Mouse (Mus musculus) ovary, adult 18-20 months (tissue): ENCODE data around the gene Foxs1.
A peak's percentile ranks its signal among the peaks of the same experiment; 100 is the strongest.

Experiments
- DNase-seq: peaks from one replicate; pipeline ENCODE4 v3.0.0; 2022; ENCODE audit warnings: low spot score, mixed read lengths

Foxs1 gene

GRCm38 (mm10) chr2:152933048-152933447 is at the start of gene Foxs1:
Foxs1 (minus strand) TSS chr2:152933208.
- peak; percentile 52 for DNase-seq

DNA sequence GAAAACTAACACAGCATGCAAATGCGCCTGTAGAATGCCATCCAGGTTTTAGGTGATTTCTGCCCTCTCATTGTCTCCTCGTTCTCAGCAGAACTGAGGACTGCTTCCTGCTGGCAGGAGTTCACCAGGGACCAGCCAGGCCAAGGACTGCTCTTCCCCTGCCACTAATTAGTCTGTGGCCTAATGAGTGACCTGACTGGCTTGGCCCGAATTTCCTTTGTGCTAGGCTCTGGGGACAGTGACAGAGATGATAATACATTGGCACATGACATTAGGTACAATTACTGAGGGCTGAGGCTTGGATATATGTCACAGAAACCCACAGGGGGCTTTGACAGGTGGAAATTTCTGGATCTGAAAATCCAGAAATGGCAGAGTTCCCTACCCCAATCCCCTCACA is 44.0 kb upstream of the Foxs1 start:
- no peak for DNase-seq

DNA sequence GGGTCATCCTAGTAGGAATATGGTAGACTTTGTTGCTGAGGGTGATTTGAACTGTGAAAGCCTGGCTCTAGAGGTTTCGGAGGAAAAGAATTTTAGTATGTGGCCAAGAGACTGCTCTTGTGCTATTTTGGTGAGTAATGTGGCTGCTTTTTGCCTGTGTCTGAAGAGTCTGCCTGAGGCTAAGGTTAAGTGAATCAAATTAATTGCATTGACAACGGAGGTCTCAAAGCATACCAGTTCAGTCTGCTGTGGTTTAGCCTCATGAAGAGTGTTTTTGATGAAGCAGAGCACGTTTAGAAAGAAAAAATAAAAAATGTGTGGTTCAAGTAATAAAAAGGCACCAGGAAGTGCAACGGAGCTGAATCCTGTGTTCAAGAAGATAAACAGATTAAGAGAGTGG is 32.5 kb upstream of the Foxs1 start:
- no peak for DNase-seq

- peak; percentile 65 for DNase-seq
These were observed 29.2 kb upstream of the Foxs1 start, which contains the start of gene Ttll9 for GRCm38 (mm10) chr2:152962091-152962793. Ttll9 (plus strand) TSS chr2:152962485.

DNA sequence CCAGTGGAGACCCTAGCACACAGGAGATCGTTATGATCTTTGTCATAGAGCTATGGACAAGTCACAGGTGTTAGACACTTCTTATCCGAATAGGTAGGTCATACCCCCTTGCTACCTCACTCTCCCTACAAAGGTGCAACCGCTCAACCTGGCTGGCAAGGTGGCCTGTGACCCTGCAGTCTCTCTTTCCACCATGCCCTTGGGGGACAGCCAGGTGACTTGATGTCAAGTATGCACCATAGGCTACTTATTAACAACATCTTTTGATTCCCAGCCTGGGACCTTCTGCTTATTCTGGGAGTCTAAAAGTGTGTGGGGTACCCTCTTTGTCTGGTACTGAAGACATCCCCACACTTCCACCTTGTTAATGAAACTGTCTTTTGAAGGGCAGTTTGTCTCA is 25.1 kb upstream of the Foxs1 start:
- no peak for DNase-seq

DNA sequence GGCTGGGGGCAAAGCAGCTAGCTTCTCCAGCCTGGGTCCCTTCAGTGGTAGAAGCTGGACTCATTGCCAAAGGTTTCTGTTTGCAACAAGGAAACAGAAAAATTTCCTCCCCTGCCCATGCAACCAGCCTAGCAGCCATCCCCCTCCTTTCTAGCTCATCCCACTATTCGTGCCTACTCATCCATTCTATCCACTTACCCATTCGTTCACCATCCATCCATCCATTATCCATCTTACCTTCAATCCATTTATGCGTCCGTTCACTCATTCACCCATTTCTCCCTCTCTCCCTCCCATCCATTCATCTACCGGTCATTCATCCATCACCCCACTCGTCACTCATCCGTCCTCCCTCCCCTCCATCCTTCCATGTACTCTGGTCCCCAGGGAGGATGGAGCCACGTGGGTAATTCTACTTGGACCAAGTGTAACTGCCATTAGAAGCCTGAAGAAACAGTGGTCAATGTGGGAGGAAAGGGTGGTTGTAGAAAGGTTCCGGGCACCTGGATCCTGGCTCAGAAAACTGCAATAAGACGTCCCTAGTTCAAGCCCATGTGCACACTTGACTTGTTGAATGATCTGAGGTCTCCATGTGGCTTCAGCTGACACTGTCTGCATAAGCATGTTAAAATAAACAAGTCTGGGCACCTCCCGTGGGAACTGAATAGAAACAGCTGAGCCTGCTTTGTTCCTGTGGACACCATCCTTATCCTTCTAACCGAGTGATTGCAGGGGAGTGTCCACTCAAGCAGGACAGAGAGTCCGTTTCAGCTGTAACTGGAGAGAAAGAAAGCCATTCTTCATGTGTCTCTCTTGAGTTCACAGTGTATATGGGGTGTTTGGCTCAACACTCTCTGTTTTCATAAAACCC is 19.1 kb upstream of the Foxs1 start:
- DNase-seq = no peak

DNA sequence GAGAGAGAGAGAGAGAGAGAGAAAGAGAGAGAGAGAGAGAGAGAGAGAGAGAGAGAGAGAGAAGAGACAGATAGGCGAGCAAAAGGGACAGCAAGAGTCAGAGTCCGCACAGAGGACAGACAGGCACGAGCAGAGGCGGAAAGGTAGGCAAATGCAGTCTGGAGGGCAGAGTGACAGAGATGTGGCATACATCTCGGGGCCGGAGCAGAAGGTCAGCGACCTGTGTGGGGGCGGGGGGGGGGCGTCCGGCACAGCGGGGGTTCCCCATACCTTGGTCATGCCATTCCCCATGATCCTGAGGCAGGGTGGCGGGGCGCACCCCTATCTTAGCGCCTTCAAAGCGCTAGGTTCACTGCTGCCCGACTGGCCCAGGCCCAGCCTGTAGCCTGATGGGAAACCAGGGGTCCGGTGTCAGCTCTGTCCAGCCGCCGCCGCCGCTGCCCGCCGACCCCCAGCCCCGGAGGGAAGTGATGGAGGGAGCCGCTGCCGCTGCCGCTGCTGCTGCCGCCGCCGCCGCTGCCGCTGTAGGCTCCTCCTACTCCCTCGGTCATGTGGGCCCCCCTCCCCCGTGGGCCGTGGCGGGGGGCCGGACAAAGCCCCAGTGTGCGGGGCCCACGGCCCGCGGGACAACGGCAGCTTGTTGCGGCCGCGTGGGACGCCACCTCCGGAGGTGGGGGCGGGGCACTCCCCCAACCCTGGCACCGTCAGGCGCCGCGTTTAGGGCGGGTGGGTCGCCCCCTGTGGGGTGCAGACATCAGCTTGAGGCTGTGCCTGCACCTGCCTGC is 18.2 kb upstream of the Foxs1 start, which contains the start of gene Dusp15:
Dusp15 (minus strand) TSS at position 634 of the 785 bp plus-strand sequence.
- DNase-seq = no peak

DNA sequence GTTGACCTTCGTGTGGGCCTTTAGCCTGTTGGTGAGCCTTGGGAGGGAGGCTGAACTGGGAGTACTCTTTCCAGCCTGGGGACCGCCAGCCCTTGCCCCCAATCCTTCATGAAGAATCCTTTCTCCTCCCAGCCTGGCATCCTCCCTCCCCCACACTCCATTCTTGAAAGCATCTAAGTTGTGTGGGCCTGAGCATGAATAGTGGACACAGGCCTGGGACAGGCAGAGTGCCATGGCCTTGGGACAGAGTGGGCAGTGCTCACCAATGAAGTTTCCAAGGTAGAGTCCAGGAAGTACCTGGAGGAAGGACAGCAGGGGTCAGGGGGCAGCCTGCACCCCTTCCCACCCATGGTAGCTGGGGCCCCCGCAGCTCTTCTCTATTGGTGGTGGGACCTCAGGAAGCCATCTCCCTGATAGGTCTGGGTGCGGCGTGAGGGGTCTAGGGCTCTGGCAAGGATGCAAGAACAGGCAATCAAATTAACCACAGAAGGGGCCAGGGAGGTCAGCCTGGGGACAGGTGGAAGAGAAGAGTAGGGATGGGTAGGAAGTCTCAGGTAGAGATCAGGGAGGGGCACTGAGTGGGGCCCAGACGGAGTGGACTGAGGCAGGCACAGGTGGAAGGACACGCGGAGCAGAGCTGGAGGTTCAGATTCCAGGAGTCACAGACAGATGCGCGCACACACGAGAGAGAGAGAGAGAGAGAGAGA is 17.5 kb upstream of the Foxs1 start:
- no peak for DNase-seq

DNA sequence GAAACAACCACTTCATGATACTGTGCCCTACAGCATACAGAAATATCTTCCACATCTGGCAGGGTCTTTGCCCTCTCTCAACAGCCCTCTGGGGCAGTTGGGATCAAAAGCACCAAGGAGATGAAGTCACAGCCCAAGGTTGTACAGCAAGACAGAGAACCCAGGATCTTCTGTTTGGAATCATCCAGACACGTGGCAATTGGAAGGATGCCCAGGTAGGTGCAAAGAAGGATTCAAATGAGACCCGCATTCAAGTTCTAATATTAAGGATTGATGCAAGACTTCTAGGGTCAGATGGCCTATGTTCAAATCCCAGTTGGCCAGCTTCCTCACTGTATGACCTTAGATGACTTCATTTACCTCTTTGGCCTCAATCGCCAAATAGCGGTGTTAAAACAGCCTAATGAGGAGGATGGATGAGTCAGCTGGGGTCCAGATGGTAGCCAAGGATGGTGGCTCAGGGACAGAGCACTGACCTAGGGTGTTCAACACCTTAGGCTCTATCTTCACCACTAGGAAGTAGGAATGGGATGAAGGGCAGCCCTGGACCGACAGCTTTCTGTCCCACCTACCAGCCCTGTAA is 15.5 kb upstream of the Foxs1 start:
- no peak for DNase-seq

DNA sequence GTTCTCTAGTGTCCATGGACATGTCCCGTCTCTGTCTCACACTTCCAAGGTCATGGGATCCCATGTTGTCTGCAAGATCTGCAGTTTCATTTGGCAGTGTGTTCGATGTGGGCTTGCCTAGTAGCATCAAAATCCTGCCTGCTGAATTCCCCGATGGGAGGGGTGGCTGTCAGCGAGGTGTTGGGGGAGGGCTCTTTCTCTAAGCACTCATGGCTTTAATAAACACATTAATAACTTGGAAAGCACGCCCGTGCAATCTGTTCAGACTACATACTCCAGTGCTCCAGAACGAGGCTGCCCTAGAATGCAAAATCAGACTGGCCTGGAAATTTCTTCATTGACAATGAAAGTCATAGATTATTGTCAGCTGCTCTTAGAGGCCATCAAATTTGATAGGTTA is 14.1 kb upstream of the Foxs1 start:
- DNase-seq = no peak

DNA sequence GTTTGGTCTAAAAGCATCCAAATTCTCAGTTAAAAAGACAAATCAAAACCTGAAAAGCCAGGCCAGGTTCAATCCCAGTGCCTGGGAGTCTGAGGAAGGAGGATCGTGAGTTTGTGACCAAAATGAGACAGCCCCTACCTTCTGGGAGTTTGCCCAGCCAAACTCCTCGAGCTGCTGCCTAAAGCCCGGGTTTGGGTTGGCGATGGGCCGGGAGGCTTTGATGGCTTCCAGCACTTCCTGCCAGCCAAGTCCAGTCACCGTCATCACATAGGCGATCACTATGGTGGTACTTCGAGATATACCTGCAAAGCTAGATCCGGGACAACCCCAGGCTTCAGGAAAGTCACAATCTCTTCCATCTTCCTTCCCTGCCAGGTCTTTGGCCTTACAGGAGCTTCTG is 11.0 kb upstream of the Foxs1 start:
- DNase-seq = no peak

DNA sequence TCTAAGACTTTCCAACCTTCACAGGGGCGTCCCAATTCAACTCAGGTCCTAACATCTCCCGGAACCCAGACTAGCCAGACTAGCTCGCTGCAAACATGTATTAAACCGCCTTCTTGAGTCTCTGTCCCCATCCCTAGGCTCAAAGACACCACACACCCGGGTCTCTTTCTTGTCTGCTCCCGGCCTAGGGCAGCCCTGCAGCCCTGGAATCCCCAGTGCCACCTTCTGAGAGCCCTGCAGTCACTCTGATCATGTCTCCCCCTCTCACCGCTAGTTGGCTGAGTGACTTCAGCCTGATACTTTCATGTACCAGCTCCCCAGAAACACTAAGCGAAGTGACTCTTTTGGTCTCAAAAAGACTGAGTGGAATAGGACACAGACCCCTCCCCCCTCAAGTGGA is 10.6 kb upstream of the Foxs1 start:
- DNase-seq = no peak

DNA sequence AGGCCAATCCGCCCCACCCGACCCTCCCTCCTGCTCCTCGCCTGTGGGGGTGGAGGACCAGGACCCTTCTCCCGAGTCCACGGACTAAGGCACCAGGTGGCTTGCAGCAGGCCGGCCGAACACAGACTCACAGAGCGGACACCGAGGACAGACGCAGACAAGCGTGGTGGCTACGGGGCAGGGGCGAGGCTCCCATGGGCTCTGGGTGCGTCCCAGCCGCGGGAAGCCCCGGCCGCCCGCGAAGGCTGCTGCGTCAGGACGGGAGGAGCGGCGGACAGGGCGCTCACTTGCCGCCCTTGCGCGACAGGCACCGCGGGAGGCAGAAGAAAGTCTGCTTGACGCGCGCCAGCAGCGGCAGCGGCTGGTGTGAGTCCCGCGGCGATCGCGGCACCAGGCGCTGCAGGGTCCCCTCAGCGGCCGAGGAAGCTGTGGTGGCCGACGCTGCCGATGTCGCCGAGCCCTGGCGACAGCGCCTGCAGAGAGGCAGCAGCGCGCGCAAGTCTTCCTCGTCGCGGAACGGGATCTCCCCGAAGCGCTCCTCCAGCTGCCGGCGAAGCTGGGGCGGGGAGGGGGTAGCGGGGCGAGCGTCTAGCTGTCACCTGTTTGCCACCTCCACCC is 10.0 kb upstream of the Foxs1 start:
- DNase-seq = no peak

DNA sequence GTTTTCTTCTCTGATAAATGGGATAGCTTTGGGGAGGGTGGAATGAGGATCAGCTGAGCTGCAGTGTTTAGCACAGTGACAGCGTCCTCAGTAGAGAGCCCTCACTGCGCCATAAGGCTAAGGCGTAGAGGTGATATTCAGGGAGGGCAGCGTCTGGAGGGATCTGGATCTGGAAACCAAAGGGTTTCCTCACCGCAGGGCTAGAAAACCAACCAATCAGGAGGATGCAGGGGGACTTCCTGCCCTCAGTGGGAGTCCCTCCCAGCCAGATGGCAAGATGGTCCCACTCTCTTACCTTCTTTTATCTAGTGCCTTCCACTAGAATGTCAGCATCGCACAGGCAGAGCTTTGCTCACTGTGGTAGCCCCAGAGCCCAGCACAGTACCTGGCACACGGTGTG is 8.8 kb upstream of the Foxs1 start:
- DNase-seq = no peak

GRCm38 (mm10) chr2:152941106-152941505 is 8.1 kb upstream of the Foxs1 start:
- DNase-seq = no peak

GRCm38 (mm10) chr2:152939846-152940245 is 6.8 kb upstream of the Foxs1 start:
- DNase-seq = no peak

DNA sequence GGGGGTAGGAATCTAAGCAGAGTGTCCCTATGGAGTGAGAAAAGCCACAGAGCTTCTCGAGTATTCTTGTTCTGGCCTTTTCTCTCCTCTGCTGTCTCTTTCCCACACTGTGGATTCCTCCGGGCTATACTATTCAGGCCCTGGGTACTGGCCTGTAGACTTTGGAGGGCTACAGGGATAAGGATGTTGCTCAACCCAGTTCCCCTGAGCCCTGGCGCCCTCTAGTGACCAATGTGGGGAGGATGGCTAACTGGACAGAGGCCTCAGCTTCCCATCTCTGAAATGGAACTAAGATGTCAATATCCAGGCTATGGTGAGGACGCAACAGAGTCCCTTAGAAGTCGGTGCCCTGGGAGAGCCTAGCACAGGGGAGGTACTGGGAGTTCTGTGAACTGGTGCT is 606 bp upstream of the Foxs1 start:
- no peak for DNase-seq

DNA sequence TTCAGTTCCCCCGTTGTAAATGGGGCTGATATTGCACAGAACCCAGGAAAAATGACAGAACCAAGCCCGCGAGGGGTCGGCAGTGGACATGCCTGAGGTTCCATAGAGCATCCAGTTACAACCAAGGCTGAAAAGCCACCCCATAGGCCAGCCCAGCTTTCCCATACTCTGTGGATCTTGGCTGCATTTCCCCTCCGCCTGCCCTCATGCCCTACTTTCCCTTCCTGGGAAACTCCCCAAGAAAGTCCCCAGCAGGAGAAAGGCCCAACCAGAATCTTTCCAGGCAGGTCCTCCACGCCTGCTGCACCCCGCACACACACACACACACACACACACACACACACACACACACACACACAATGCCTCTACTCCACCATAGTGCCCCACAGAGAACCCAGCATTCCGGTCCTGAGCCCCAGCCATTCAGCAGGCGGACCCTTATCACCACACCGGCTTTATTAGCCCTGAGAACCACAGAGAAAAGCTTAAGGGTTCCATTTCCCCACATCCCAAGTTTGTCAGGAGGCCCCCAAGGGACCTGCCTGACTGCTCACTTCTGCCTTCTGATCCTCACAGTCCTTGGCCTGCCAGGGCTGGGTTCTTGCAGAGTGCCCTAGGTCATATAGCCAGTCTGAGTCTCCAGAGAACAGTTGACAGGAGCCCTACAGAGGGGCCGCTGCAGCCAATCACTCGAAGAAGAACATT is 1.4 kb downstream of the Foxs1 start:
- no peak for DNase-seq

- DNase-seq = no peak
These were observed 2.7 kb downstream of the Foxs1 start for GRCm38 (mm10) chr2:152930276-152930675.

DNA sequence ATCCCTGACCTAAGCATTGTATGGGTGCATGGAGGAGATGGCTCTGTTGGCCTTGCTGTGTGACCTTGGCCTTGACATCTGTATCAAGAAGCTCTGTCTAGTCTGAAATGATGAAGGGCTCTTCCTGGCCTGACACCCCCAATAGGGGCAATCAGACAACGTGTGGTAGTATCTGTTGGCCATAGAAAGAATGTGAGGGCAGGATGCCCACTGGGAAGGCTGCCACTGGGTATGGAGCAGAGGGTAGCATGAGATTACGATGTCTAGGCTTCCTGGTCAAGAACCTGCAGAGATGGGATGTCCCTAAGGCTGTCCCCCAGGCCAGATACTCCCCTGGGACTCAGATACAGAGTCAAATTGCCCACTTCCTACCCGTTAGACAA is 4.0 kb downstream of the Foxs1 start:
- DNase-seq = no peak
